Mouse (Mus musculus) MEL (cell line): Measurements from ENCODE around the gene Fance. TPM values are rescaled to one million over a fixed set of nuclear protein-coding genes. Genes with fewer than 3 reads are reported as not detected.

Source experiments
- DNase-seq: peaks from one replicate; pipeline ENCODE4 v3.0.0; 2011; ENCODE audit warnings: low read depth, low spot score
- H3K27ac ChIP-seq: 2 replicates; pipeline ENCODE4 v1.5.1; 2012; ENCODE audit warnings: low read depth, mild to moderate bottlenecking, control low read depth, low read length, moderate library complexity; ENCODE audit not compliant: control insufficient read depth
- H3K27me3 ChIP-seq, 2 experiments: fragments of 150-350 bp in 1 of 2; sonication (generic) in 1 of 2; 2 replicates each; pipeline ENCODE4 v1.6.1; 2012; ENCODE audit warnings: low read length in 2 of 2, mild to moderate bottlenecking in 2 of 2, improper control_type of control experiment in 1 of 2, moderate library complexity in 1 of 2; ENCODE audit not compliant: insufficient read depth in 2 of 2, control insufficient read depth in 1 of 2
- H3K36me3 ChIP-seq, 2 experiments: 2 replicates each; pipeline ENCODE4 v1.6.1; 2012 to 2014; ENCODE audit warnings: low read length in 2 of 2, improper control_type of control experiment in 1 of 2, inconsistent platforms in 1 of 2, mild to moderate bottlenecking in 1 of 2; ENCODE audit not compliant: insufficient read depth in 2 of 2, control insufficient read depth in 1 of 2
- H3K4me1 ChIP-seq, 2 experiments: fragments of 150-350 bp in 1 of 2; sonication (generic) in 1 of 2; 2 replicates each; pipeline ENCODE4 v1.6.1; 2012; ENCODE audit warnings: low read length in 2 of 2, improper control_type of control experiment in 1 of 2, mild to moderate bottlenecking in 1 of 2; ENCODE audit not compliant: insufficient read depth in 2 of 2, control insufficient read depth in 1 of 2
- H3K4me3 ChIP-seq, 2 experiments: fragments of 150-350 bp in 1 of 2; sonication (generic) in 1 of 2; 2 replicates each; pipeline ENCODE4 v1.5.1; 2012; ENCODE audit warnings: low read depth in 2 of 2, low read length in 2 of 2, mild to moderate bottlenecking in 2 of 2, moderate library complexity in 2 of 2, control low read depth in 1 of 2, improper control_type of control experiment in 1 of 2; ENCODE audit not compliant: control insufficient read depth in 1 of 2, insufficient read depth in 1 of 2
- H3K79me2 ChIP-seq: 2 replicates; pipeline ENCODE4 v1.6.1; 2012; ENCODE audit warnings: mild to moderate bottlenecking, low read length, moderate library complexity; ENCODE audit not compliant: control insufficient read depth, poor library complexity, insufficient read depth
- H3K9ac ChIP-seq: 2 replicates; pipeline ENCODE4 v1.6.1; 2012; ENCODE audit warnings: low read depth, mild to moderate bottlenecking, control low read depth, low read length, moderate library complexity; ENCODE audit not compliant: control insufficient read depth, poor library complexity, severe bottlenecking
- H3K9me3 ChIP-seq: fragments of 150-350 bp; sonication (generic); replicated peaks from 2 replicates; pipeline ENCODE4 v1.6.1; 2012; ENCODE audit warnings: mild to moderate bottlenecking, low read length, improper control_type of control experiment, moderate library complexity; ENCODE audit not compliant: insufficient read depth
- BHLHE40 ChIP-seq: IDR thresholded peaks from 2 replicates; pipeline ENCODE4 v1.6.1; 2012; ENCODE audit warnings: low read depth, mild to moderate bottlenecking, inconsistent platforms, low read length, improper control_type of control experiment, borderline replicate concordance
- CHD1 ChIP-seq: IDR thresholded peaks from 2 replicates; pipeline ENCODE4 v1.6.1; 2012; ENCODE audit warnings: low read depth, mild to moderate bottlenecking, inconsistent platforms, low read length, improper control_type of control experiment
- CHD2 ChIP-seq: IDR thresholded peaks from 2 replicates; pipeline ENCODE4 v1.6.1; 2011; ENCODE audit warnings: low read length, improper control_type of control experiment
- CTCF ChIP-seq, 3 experiments: IDR thresholded peaks in 2 of 3; conservative IDR thresholded peaks in 1 of 3; 2 replicates each; pipeline ENCODE4 v1.5.1; 2011 to 2012; ENCODE audit warnings: low read length in 3 of 3, low read depth in 2 of 3, mild to moderate bottlenecking in 2 of 3, improper control_type of control experiment in 1 of 3, inconsistent platforms in 1 of 3, mixed read lengths in 1 of 3, moderate library complexity in 1 of 3; ENCODE audit not compliant: control insufficient read depth in 1 of 3, insufficient read depth in 1 of 3, poor library complexity in 1 of 3, severe bottlenecking in 1 of 3
- E2F4 ChIP-seq: IDR thresholded peaks from 2 replicates; pipeline ENCODE4 v1.6.1; 2011; ENCODE audit warnings: low read depth, low read length, improper control_type of control experiment, borderline replicate concordance
- ELF1 ChIP-seq: IDR thresholded peaks from 2 replicates; pipeline ENCODE4 v1.6.1; 2014; ENCODE audit warnings: low read depth, mild to moderate bottlenecking, inconsistent platforms, low read length, improper control_type of control experiment, moderate library complexity
- ETS1 ChIP-seq: IDR thresholded peaks from 2 replicates; pipeline ENCODE4 v1.6.1; 2012; ENCODE audit warnings: low read depth, mild to moderate bottlenecking, inconsistent platforms, low read length, improper control_type of control experiment, moderate library complexity
- HCFC1 ChIP-seq: IDR thresholded peaks from 2 replicates; pipeline ENCODE4 v1.6.1; 2012; ENCODE audit warnings: low read depth, mild to moderate bottlenecking, inconsistent platforms, low read length, improper control_type of control experiment, moderate library complexity
- KAT2A ChIP-seq: conservative IDR thresholded peaks from 2 replicates; pipeline ENCODE4 v1.6.1; 2012; ENCODE audit warnings: low read depth, low read length, improper control_type of control experiment, inconsistent platforms
- MAFK ChIP-seq: IDR thresholded peaks from 2 replicates; pipeline ENCODE4 v1.6.1; 2011; ENCODE audit warnings: low read depth, mild to moderate bottlenecking, low read length, improper control_type of control experiment, borderline replicate concordance
- MAZ ChIP-seq: IDR thresholded peaks from 2 replicates; pipeline ENCODE4 v1.6.1; 2012; ENCODE audit warnings: low read depth, mild to moderate bottlenecking, inconsistent platforms, low read length, improper control_type of control experiment
- MEF2A ChIP-seq: IDR thresholded peaks from 2 replicates; pipeline ENCODE4 v1.6.1; 2014; ENCODE audit warnings: low read depth, mild to moderate bottlenecking, inconsistent platforms, low read length, improper control_type of control experiment; ENCODE audit not compliant: poor library complexity, insufficient replicate concordance, severe bottlenecking; ENCODE audit errors: extremely low read depth
- MXI1 ChIP-seq: IDR thresholded peaks from 2 replicates; pipeline ENCODE4 v1.6.1; 2011; ENCODE audit warnings: mild to moderate bottlenecking, low read depth, low read length, improper control_type of control experiment
- MYB ChIP-seq: IDR thresholded peaks from 2 replicates; pipeline ENCODE4 v1.6.1; 2011; ENCODE audit warnings: mild to moderate bottlenecking, low read depth, low read length, improper control_type of control experiment
- NRF1 ChIP-seq: IDR thresholded peaks from 2 replicates; pipeline ENCODE4 v1.6.1; 2014; ENCODE audit warnings: low read depth, mild to moderate bottlenecking, inconsistent platforms, low read length, improper control_type of control experiment, moderate library complexity; ENCODE audit not compliant: poor library complexity, insufficient read depth, severe bottlenecking
- POLR2A ChIP-seq, 2 experiments: IDR thresholded peaks; 2 replicates each; pipeline ENCODE4 v1.6.1; 2011 to 2012; ENCODE audit warnings: low read length in 2 of 2, mild to moderate bottlenecking in 2 of 2, control low read depth in 1 of 2, improper control_type of control experiment in 1 of 2, low read depth in 1 of 2, moderate library complexity in 1 of 2; ENCODE audit not compliant: control insufficient read depth in 1 of 2, insufficient read depth in 1 of 2, poor library complexity in 1 of 2
- RAD21 ChIP-seq: IDR thresholded peaks from 2 replicates; pipeline ENCODE4 v1.6.1; 2011; ENCODE audit warnings: mild to moderate bottlenecking, low read depth, low read length, improper control_type of control experiment
- RCOR1 ChIP-seq: IDR thresholded peaks from 2 replicates; pipeline ENCODE4 v1.6.1; 2012; ENCODE audit warnings: low read depth, mild to moderate bottlenecking, inconsistent platforms, low read length, improper control_type of control experiment
- SIN3A ChIP-seq: IDR thresholded peaks from 2 replicates; pipeline ENCODE4 v1.6.1; 2012; ENCODE audit warnings: low read length, improper control_type of control experiment, inconsistent platforms
- SMC3 ChIP-seq: IDR thresholded peaks from 2 replicates; pipeline ENCODE4 v1.6.1; 2011; ENCODE audit warnings: low read depth, low read length, improper control_type of control experiment
- TBP ChIP-seq: IDR thresholded peaks from 2 replicates; pipeline ENCODE4 v1.8.0; 2011; ENCODE audit warnings: low read depth, low read length, improper control_type of control experiment
- TCF12 ChIP-seq: IDR thresholded peaks from 2 replicates; pipeline ENCODE4 v1.6.1; 2014; ENCODE audit warnings: low read depth, mild to moderate bottlenecking, inconsistent platforms, low read length, improper control_type of control experiment, moderate library complexity
- UBTF ChIP-seq: IDR thresholded peaks from 2 replicates; pipeline ENCODE4 v1.6.1; 2012; ENCODE audit warnings: low read depth, mild to moderate bottlenecking, inconsistent platforms, low read length, improper control_type of control experiment, moderate library complexity, borderline replicate concordance; ENCODE audit not compliant: insufficient read depth
- USF1 ChIP-seq: IDR thresholded peaks from 2 replicates; pipeline ENCODE4 v1.6.1; 2014; ENCODE audit warnings: low read depth, mild to moderate bottlenecking, inconsistent platforms, low read length, improper control_type of control experiment, moderate library complexity
- USF2 ChIP-seq, 2 experiments: IDR thresholded peaks; 2 replicates each; pipeline ENCODE4 v1.6.1; 2011 to 2012; ENCODE audit warnings: improper control_type of control experiment in 2 of 2, low read length in 2 of 2, borderline replicate concordance in 1 of 2, inconsistent platforms in 1 of 2, low read depth in 1 of 2, mild to moderate bottlenecking in 1 of 2; ENCODE audit not compliant: insufficient read depth in 1 of 2
- ZKSCAN1 ChIP-seq: IDR thresholded peaks from 2 replicates; pipeline ENCODE4 v1.6.1; 2012; ENCODE audit warnings: low read depth, mild to moderate bottlenecking, inconsistent platforms, low read length, improper control_type of control experiment, moderate library complexity
- ZNF384 ChIP-seq: IDR thresholded peaks from 2 replicates; pipeline ENCODE4 v1.6.1; 2012; ENCODE audit warnings: low read depth, mild to moderate bottlenecking, inconsistent platforms, low read length, improper control_type of control experiment
- polyA plus RNA-seq, 2 experiments: library from polyadenylated mRNA; stranded (reverse) in 1 of 2; unstranded in 1 of 2; fragments of >175 nt in 1 of 2; fragments of >200 nt in 1 of 2; gene quantifications; 2 replicates each; pipeline versions ENCODE4 v1.2.1 to v1.2.4; 2012; ENCODE audit warnings: low replicate concordance in 2 of 2, low read depth in 1 of 2; ENCODE audit not compliant: insufficient read length in 2 of 2, insufficient read depth in 1 of 2, missing spikeins in 1 of 2
- total RNA-seq: library from RNA; depleted of rRNA; stranded (reverse); fragments of 300-350 nt; gene quantifications from 2 replicates; pipeline ENCODE4 v1.2.3, GENCODE M21; 2012

Fance gene
- total and polyA plus RNA-seq, 3 experiments = 51.2 to 382 (median 105) TPM

DNA sequence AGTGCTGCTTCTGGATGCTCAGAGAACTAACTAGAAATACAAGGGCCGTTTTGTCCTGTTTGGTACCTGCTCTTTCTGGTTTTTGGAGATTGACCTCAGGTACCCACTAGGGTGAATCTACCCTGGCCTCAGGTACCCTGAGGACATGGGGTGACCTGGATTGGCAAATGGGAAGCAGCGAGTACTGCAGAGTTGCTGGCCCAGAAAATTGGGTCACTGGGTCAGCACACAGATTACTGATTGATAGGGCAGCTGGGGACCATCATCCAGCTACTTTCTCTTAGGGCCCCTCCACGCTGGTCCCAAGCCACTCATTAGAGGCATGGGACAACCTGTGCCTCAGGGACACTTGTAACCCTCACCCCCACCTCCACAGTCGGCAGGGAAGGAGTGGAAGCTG is 34.1 kb upstream of the Fance start:
- no peaks in the 10 kb centered on the region for H3K27me3 ChIP-seq
- H3K9me3 ChIP-seq = no peaks in the 10 kb centered on the region
- H3K79me2 ChIP-seq = no peaks in the 10 kb centered on the region
- no peak overlapping the region for H3K27ac ChIP-seq
- H3K36me3 ChIP-seq = peaks cover 0 to 2% of the 10 kb centered on the region in 2 experiments; a peak in 1 of 4 replicates
- TF ChIP-seq USF1 = no peak
- TF ChIP-seq TCF12 = no peak
- no peak for TF ChIP-seq MEF2A
- no peak for TF ChIP-seq CHD1
- no peak for TF ChIP-seq MXI1
- no peak for TF ChIP-seq NRF1
- no peak for TF ChIP-seq BHLHE40
- no peak for TF ChIP-seq MAZ
- no peak for TF ChIP-seq CTCF (IDR thresholded peaks at IDR 0.05 in 2 of 3, conservative IDR thresholded peaks at IDR 0.05 in 1 of 3; ENCODE audit: control insufficient read depth in 1 of 3, insufficient read depth in 1 of 3, low read depth in 2 of 3, low read length in 3 of 3, poor library complexity in 1 of 3, severe bottlenecking in 1 of 3)
- TF ChIP-seq POLR2A (IDR thresholded peaks at IDR 0.05; ENCODE audit: control insufficient read depth in 1 of 2, insufficient read depth in 1 of 2, low read depth in 1 of 2, low read length in 2 of 2, poor library complexity in 1 of 2) = no peak
- no peak for TF ChIP-seq RCOR1
- TF ChIP-seq USF2 (IDR thresholded peaks at IDR 0.05; ENCODE audit: borderline replicate concordance in 1 of 2, insufficient read depth in 1 of 2, low read depth in 1 of 2, low read length in 2 of 2) = no peak
- no peak for TF ChIP-seq UBTF
- no peak for TF ChIP-seq CHD2
- no peak for TF ChIP-seq ZNF384
- TF ChIP-seq TBP = no peak
- no peak for TF ChIP-seq MYB
- no peak for TF ChIP-seq SMC3
- H3K4me3 ChIP-seq = no peak overlapping the region
- H3K9ac ChIP-seq = no peak overlapping the region
- no peak for DNase-seq
- H3K4me1 ChIP-seq = peaks cover 0 to 9% of the 10 kb centered on the region in 2 experiments; a peak in 2 of 4 replicates

GRCm38 (mm10) chr17:28279780-28280422 is 33.4 kb upstream of the Fance start:
- no peak overlapping the region for H3K4me3 ChIP-seq
- TF ChIP-seq MEF2A = no peak
- no peak for TF ChIP-seq BHLHE40
- TF ChIP-seq SIN3A = no peak
- TF ChIP-seq ELF1 = no peak
- no peak for TF ChIP-seq POLR2A (IDR thresholded peaks at IDR 0.05; ENCODE audit: control insufficient read depth in 1 of 2, insufficient read depth in 1 of 2, low read depth in 1 of 2, low read length in 2 of 2, poor library complexity in 1 of 2)
- no peak for TF ChIP-seq ZNF384
- no peak for TF ChIP-seq ETS1
- no peak for TF ChIP-seq TCF12
- no peak for TF ChIP-seq KAT2A
- TF ChIP-seq RAD21 = no peak
- no peak for TF ChIP-seq RCOR1
- no peak for TF ChIP-seq ZKSCAN1
- TF ChIP-seq E2F4 = no peak
- no peak for TF ChIP-seq CHD2
- TF ChIP-seq SMC3 = no peak
- TF ChIP-seq HCFC1 = no peak
- no peak for TF ChIP-seq MAFK
- H3K4me1 ChIP-seq = peaks cover 0 to 9% of the 10 kb centered on the region in 2 experiments; a peak in 2 of 4 replicates
- no peaks in the 10 kb centered on the region for H3K9me3 ChIP-seq
- H3K36me3 ChIP-seq = peaks cover 0 to 2% of the 10 kb centered on the region in 2 experiments; a peak in 1 of 4 replicates
- DNase-seq = no peak
- no peak overlapping the region for H3K27ac ChIP-seq
- no peaks in the 10 kb centered on the region for H3K27me3 ChIP-seq
- no peak overlapping the region for H3K9ac ChIP-seq
- H3K79me2 ChIP-seq = no peaks in the 10 kb centered on the region
